Mouse (Mus musculus) right cerebral cortex, adult 2 months (tissue): ENCODE results near the gene Fam57b.
"Not testable (repeated sequence)": the region's sequence is repeated elsewhere in the genome, so short reads cannot be mapped to it uniquely, and the experiment has no call there.

Experiments used
- DNase-seq, 2 experiments: peaks; one replicate each; pipeline ENCODE4 v3.0.0; 2021 to 2022; ENCODE audit warnings: low spot score in 2 of 2

The Fam57b gene

GRCm38 (mm10) chr7:126777476-126777875 is 20.0 kb upstream of the Fam57b start:
- DNase-seq, result peak in 1 of 2 experiments; percentile 31

GRCm38 (mm10) chr7:126778147-126778546 is 19.3 kb upstream of the Fam57b start:
- DNase-seq, result no peak

GRCm38 (mm10) chr7:126779101-126779500 is 18.4 kb upstream of the Fam57b start:
- DNase-seq, result not testable (repeated sequence)

- peak; percentile 86 to 91 for DNase-seq
Measured at GRCm38 (mm10) chr7:126779983-126780970, 17.2 kb upstream of the Fam57b start.

DNA sequence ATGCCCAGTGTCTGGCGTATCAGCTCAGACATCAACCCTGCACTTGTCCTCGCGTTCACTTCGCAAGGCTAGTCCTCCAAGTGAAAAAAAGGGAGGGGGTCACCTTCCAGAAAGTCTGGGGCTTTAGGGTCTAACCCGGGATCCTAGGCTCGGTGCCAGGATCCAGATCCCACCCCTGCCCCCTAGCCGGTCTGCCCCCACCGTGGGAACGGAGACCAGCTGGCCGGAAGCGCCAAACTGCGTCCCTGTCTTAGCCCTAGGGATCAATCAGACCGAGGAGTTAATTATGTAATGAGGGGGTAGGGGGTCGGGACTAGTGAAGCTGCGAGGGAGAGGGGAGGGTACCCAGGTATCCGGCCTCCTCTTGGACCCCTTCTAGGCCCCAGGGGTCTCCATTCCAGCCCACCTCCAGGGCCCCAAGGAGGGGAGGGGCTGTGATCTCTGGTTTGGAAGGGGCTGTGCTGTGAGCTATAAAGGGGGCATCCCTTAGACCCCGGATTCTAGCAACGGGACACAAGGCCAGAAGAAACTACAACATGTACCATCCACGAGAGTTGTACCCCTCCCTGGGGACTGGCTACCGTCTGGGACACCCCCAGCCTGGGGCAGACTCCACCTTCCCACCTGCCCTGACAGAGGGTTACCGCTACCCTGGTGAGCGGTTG is 16.4 kb upstream of the Fam57b start, which contains the start of gene Tbx6:
Gene Tbx6, plus strand, starts transcription at position 513 of the 665 bp plus-strand sequence.
- DNase-seq, result no peak

DNA sequence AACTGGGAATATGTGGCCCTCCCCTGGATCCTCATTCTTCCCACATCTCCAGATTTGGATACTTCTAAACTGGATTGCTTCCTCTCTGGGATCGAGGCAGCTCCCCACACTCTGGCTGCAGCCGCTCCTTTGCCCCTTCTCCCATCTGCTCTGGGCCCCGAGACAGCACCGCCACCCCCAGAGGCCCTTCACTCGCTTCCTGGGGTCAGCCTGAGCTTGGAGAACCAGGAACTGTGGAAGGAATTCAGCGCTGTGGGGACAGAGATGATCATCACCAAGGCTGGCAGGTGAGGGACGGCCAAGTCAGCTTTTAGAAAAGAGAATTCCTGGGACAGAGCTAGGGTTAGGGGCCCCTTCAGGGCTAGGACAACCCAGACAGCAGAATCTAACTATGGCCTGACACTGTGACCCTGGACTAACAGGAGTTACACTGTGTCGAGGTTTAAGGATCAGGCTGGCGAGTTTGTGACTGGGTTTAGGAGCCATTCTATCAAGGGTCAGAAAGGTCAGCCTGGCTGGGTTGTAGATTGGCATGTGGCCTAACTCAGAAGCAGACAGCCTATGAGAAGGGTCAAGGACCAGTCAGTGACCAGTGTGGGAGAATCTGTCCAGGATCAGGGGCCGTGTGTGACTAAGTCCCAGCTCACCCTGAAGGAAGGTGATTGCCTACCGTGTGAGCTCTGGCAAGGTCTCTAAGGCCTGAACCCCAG is 15.7 kb upstream of the Fam57b start:
- no peak for DNase-seq

GRCm38 (mm10) chr7:126782693-126783092 is 14.8 kb upstream of the Fam57b start:
- DNase-seq, result no peak

DNA sequence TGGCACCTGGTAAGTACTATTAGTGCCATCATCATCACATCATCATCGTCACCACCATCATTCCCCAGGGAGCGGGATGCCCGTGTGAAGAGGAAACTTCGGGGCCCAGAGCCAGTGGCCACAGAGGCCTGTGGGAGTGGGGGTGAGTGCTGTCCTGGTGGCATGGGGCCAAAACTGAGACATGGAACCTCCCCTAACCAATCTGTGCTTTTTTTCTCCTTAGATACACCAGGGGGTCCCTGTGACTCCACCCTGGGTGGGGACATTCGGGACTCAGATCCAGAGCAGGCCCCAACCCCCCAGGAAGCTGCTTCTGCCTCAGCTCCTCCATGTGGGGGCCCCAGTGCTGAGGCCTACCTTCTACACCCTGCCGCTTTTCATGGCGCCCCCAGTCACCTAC is 13.0 kb upstream of the Fam57b start:
- DNase-seq, result no peak

- no peak for DNase-seq
Measured at GRCm38 (mm10) chr7:126785056-126785455, 12.4 kb upstream of the Fam57b start.

- DNase-seq, result no peak
Measured at GRCm38 (mm10) chr7:126786142-126786541, 11.3 kb upstream of the Fam57b start.

DNA sequence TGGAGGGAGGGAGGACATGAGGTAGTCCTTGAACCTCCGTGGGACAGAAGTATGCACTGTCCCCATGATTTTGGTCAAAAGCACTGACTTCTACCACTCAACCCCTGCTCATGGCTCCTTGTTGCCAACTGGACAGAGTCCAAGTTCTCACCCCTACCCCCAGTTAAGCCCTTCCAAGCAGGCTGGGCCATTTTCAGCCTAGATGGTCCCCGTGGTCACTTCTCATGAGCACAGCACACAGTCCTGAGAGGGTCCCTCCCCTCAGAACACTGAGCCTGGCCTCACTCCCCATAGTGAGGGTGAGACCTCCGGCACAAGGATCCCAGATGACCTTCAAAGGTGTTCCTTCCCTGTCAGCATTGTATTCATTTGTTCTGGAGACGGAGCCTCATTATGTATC is 8.3 kb upstream of the Fam57b start:
- no peak for DNase-seq

- DNase-seq, result peak; percentile 97 to 98
Measured at GRCm38 (mm10) chr7:126791851-126792720, 5.4 kb upstream of the Fam57b start, which contains the start of gene Ppp4c. Ppp4c (minus strand) TSS chr7:126792496.

- DNase-seq, result no peak
Measured at GRCm38 (mm10) chr7:126792721-126793443, 4.6 kb upstream of the Fam57b start.

DNA sequence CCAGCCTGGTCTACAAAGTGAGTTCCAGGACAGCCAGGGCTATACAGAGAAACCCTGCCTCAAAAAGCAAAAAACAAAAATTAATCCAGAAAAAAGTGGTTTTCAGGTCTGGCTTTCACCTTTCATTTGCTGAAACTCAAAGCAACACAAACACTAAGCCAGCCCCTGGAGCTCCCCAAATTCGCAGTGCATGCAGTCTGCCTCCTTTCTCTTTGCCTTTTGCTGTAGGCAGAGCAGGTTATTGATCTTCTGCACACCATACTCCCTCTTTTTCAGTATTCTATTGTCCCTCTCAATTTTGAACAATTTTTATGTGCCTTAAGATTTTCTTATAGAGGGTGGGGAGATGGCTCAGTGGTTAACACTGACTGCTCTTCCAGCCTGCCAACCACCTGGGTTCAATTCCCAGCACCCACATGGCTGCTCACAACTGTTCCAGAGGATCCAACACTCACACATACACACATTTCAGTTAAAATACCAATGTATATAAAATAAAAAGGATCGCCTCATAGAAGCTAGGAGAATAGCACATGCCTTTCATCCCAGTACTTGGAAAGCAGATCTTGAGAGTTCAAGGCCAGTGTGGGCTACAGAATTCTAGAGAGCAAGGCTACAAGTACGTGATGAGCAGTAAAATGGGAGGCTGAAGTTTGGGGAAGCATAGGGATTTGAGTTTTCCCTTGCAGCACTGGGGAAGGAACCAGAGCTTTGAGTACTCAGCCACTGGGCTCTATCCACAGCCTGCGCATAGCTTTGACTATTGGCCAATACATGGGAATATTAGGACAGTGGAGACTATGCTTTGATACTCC is 3.8 kb upstream of the Fam57b start:
- no peak for DNase-seq

- no peak for DNase-seq
Measured at GRCm38 (mm10) chr7:126794271-126794605, 3.2 kb upstream of the Fam57b start.

GRCm38 (mm10) chr7:126795387-126796317 is 1.8 kb upstream of the Fam57b start:
- DNase-seq, result no peak

GRCm38 (mm10) chr7:126796350-126796932 is 1.0 kb upstream of the Fam57b start:
- peak; percentile 76 to 77 for DNase-seq
